Mouse (Mus musculus): Measurements from ENCODE around the gene Gm8108.
"Not testable (repeated sequence)": the region's sequence is repeated elsewhere in the genome, so short reads cannot be mapped to it uniquely, and the experiment has no call there.

Gene Gm8108

DNA sequence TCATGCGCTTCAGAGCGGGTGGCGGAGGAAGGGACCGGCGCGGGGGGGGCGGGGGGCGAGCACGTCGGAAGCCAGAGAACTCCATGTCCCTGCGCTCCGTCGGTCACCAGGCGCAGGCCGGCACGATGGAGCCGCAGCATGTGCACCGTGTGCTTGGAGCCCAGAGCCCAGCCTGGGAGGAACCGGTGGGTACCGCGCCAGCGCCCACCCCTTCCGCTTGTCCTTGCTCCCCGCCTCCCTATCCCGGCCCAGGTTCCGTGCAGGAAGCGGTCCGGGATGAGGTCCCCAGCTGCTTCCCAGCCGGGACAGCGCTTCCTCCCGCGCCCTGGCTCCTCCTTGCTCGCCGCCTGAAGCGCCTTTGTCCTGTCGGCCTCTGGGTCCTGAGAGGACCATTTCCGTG is at the start of gene Gm8108:
Gm8108 (plus strand) TSS at position 101 of the 400 bp plus-strand sequence.
- not testable (repeated sequence) for DNase-seq

GRCm38 (mm10) chr14:4083820-4084219 is 26.5 kb upstream of the Gm8108 start, which contains the start of gene Gm3115:
Gm3115 (plus strand) TSS chr14:4084120.
- DNase-seq: not testable (repeated sequence)

DNA sequence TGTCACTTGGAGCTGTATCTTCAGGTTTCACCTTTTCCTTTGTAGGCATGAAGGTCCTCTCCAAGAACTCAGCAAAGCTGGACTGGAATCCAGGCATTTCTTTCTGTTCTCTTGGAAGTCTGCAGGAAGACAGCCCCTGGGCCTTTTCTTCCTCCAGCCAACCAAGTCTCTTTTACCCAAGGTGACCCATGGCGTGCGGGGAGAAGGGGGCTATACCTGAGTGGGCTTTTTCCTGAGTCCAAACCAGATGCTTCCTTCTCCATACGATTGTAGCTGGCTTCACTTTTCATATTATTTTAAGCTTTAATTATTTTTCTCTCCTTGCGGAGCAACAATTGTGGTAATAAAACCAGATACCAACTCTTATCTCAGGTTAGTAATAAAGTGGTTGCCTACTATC is 31.3 kb downstream of the Gm8108 start:
- DNase-seq: not testable (repeated sequence)

GRCm38 (mm10) chr14:4164730-4165129 is 54.4 kb downstream of the Gm8108 start, which contains the start of gene Gm3127:
Gm3127 (plus strand) TSS chr14:4165030.
- not testable (repeated sequence) for DNase-seq

GRCm38 (mm10) chr14:4182030-4182429 is 71.7 kb downstream of the Gm8108 start:
- DNase-seq: not testable (repeated sequence)
